Mouse (Mus musculus): ENCODE results near the gene Apof. TPM values are rescaled to one million over a fixed set of nuclear protein-coding genes. Genes with fewer than 3 reads are reported as not detected.
"Not testable (repeated sequence)": the region's sequence is repeated elsewhere in the genome, so short reads cannot be mapped to it uniquely, and the experiment has no call there.

The Apof gene
- polyA plus RNA-seq, 1 experiment from 2014 or later, result not detected

- no peak overlapping the region for H3K4me3 ChIP-seq
- H3K36me3 ChIP-seq, result peaks cover 77% of the 10 kb centered on the region
- DNase-seq (ENCODE audit: low spot score), result peak; percentile 70
- WGBS, result 67% methylated on average over 31 of the region's 31 CpGs
- no peaks in the 10 kb centered on the region for H3K4me1 ChIP-seq
- H3K27me3 ChIP-seq (ENCODE audit: low read depth, poor library complexity, severe bottlenecking), result no peaks in the 10 kb centered on the region
- no peak overlapping the region for H3K27ac ChIP-seq (replicated peaks)
- H3K9me3 ChIP-seq (replicated peaks), result no peaks in the 10 kb centered on the region
Measured at GRCm38 (mm10) chr10:128283604-128284579, 15.4 kb downstream of the Apof start.

- WGBS, result 78% methylated on average over 1 of the region's 1 CpGs
- not testable (repeated sequence) for DNase-seq (ENCODE audit: low spot score); H3K27me3 ChIP-seq (ENCODE audit: low read depth, poor library complexity, severe bottlenecking); H3K27ac ChIP-seq (replicated peaks); H3K4me1 ChIP-seq; H3K9me3 ChIP-seq (replicated peaks); H3K4me3 ChIP-seq
- peaks cover 45% of the 10 kb centered on the region for H3K36me3 ChIP-seq
Measured at GRCm38 (mm10) chr10:128290594-128290993, 22.1 kb downstream of the Apof start.

GRCm38 (mm10) chr10:128296370-128297090 lies 28.1 kb downstream of the Apof start:
- DNase-seq (ENCODE audit: low spot score), result no peak
- WGBS, result 85% methylated on average over 13 of the region's 13 CpGs
- H3K9me3 ChIP-seq (replicated peaks), result no peaks in the 10 kb centered on the region
- no peaks in the 10 kb centered on the region for H3K27me3 ChIP-seq (ENCODE audit: low read depth, poor library complexity, severe bottlenecking)
- peaks cover 14% of the 10 kb centered on the region for H3K36me3 ChIP-seq
- H3K27ac ChIP-seq (replicated peaks), result no peak overlapping the region
- H3K4me3 ChIP-seq, result no peak overlapping the region
- no peaks in the 10 kb centered on the region for H3K4me1 ChIP-seq

GRCm38 (mm10) chr10:128297221-128297620 lies 28.8 kb downstream of the Apof start:
- H3K9me3 ChIP-seq (replicated peaks), result no peaks in the 10 kb centered on the region
- DNase-seq (ENCODE audit: low spot score), result no peak
- 88% methylated on average over 4 of the region's 4 CpGs for WGBS
- H3K27ac ChIP-seq (replicated peaks), result no peak overlapping the region
- no peaks in the 10 kb centered on the region for H3K27me3 ChIP-seq (ENCODE audit: low read depth, poor library complexity, severe bottlenecking)
- no peak overlapping the region for H3K4me3 ChIP-seq
- H3K36me3 ChIP-seq, result peaks cover 8% of the 10 kb centered on the region
- H3K4me1 ChIP-seq, result peaks cover 3% of the 10 kb centered on the region

- Histone ChIP-seq H3K4me3 (no peak overlapping the region), H3K9me3 (replicated peaks) (no peaks in the 10 kb centered on the region), H3K27me3 (ENCODE audit: low read depth, poor library complexity, severe bottlenecking) (no peaks in the 10 kb centered on the region), H3K36me3 (peaks cover 4% of the 10 kb centered on the region), H3K27ac (replicated peaks) (0 out of 2 replicates have a peak overlapping the region, but pooled peaks have one; percentile 13), H3K4me1 (peaks cover 7% of the 10 kb centered on the region)
- WGBS, result 90% methylated on average over 11 of the region's 11 CpGs
- DNase-seq (ENCODE audit: low spot score), result no peak
Measured at GRCm38 (mm10) chr10:128297622-128298021, 29.2 kb downstream of the Apof start.

- H3K4me1 ChIP-seq, result peaks cover 7% of the 10 kb centered on the region
- 82% methylated on average over 6 of the region's 6 CpGs for WGBS
- no peak overlapping the region for H3K4me3 ChIP-seq
- no peaks in the 10 kb centered on the region for H3K9me3 ChIP-seq (replicated peaks)
- no peaks in the 10 kb centered on the region; the same call in 1 of the 2 replicates for H3K36me3 ChIP-seq
- H3K27ac ChIP-seq (replicated peaks), result no peak overlapping the region
- DNase-seq (ENCODE audit: low spot score), result no peak
- no peaks in the 10 kb centered on the region for H3K27me3 ChIP-seq (ENCODE audit: low read depth, poor library complexity, severe bottlenecking)
Measured at GRCm38 (mm10) chr10:128298243-128298642, 29.8 kb downstream of the Apof start.

GRCm38 (mm10) chr10:128298702-128299171 lies 30.3 kb downstream of the Apof start, which contains the start of gene Il23a:
Il23a (minus strand) TSS chr10:128298752.
- DNase-seq (ENCODE audit: low spot score), result no peak
- Histone ChIP-seq H3K4me3 (no peak within 1 kb of the TSS), H3K4me1 (peaks cover 10% of the 10 kb centered on the region), H3K27ac (replicated peaks) (0 out of 2 replicates have a peak within 1 kb of the TSS, but pooled peaks have one; percentile 13), H3K27me3 (ENCODE audit: low read depth, poor library complexity, severe bottlenecking) (no peaks in the 10 kb centered on the region), H3K36me3 (no peaks in the 10 kb centered on the region), H3K9me3 (replicated peaks) (no peaks in the 10 kb centered on the region)
- 84% methylated on average over 11 of the region's 11 CpGs for WGBS

- H3K9me3 ChIP-seq (replicated peaks), result no peaks in the 10 kb centered on the region
- WGBS, result 40% methylated on average over 3 of the region's 3 CpGs
- no peak for DNase-seq (ENCODE audit: low spot score)
- peak overlapping the region; percentile 75 for H3K4me3 ChIP-seq
- H3K36me3 ChIP-seq, result peaks cover 16% of the 10 kb centered on the region
- H3K27ac ChIP-seq (replicated peaks), result peak overlapping the region; percentile 97
- H3K4me1 ChIP-seq, result peaks cover 20% of the 10 kb centered on the region
- no peaks in the 10 kb centered on the region for H3K27me3 ChIP-seq (ENCODE audit: low read depth, poor library complexity, severe bottlenecking)
Measured at GRCm38 (mm10) chr10:128302357-128302756, 33.9 kb downstream of the Apof start.

- Histone ChIP-seq H3K9me3 (replicated peaks) (no peaks in the 10 kb centered on the region), H3K36me3 (peaks cover 17% of the 10 kb centered on the region), H3K27me3 (ENCODE audit: low read depth, poor library complexity, severe bottlenecking) (no peaks in the 10 kb centered on the region), H3K4me1 (peaks cover 20% of the 10 kb centered on the region), H3K4me3 (peak overlapping the region; percentile 75), H3K27ac (replicated peaks) (peak overlapping the region; percentile 97)
- 1% methylated on average over 9 of the region's 9 CpGs for WGBS
- DNase-seq (ENCODE audit: low spot score), result no peak
Measured at GRCm38 (mm10) chr10:128302785-128303125, 34.3 kb downstream of the Apof start.

- H3K36me3 ChIP-seq, result peaks cover 23% of the 10 kb centered on the region
- H3K4me3 ChIP-seq, result peak within 1 kb of the TSS; percentile 75
- H3K9me3 ChIP-seq (replicated peaks), result no peaks in the 10 kb centered on the region
- H3K27me3 ChIP-seq (ENCODE audit: low read depth, poor library complexity, severe bottlenecking), result no peaks in the 10 kb centered on the region
- H3K4me1 ChIP-seq, result peaks cover 20% of the 10 kb centered on the region
- H3K27ac ChIP-seq (replicated peaks), result peak within 1 kb of the TSS; percentile 97
- DNase-seq (ENCODE audit: low spot score), result peak; percentile 99
- 2% methylated on average over 37 of the region's 37 CpGs for WGBS
Measured at GRCm38 (mm10) chr10:128303126-128304021, 34.9 kb downstream of the Apof start, which contains the start of gene Pan2. Pan2 (plus strand) TSS chr10:128303335.

GRCm38 (mm10) chr10:128309654-128310053 lies 41.2 kb downstream of the Apof start:
- peaks cover 85% of the 10 kb centered on the region for H3K36me3 ChIP-seq
- H3K9me3 ChIP-seq (replicated peaks), result no peaks in the 10 kb centered on the region
- 94% methylated on average over 7 of the region's 7 CpGs for WGBS
- H3K27ac ChIP-seq (replicated peaks), result no peak overlapping the region
- no peak overlapping the region for H3K4me3 ChIP-seq
- no peak for DNase-seq (ENCODE audit: low spot score)
- peaks cover under 1% of the 10 kb centered on the region for H3K4me1 ChIP-seq
- no peaks in the 10 kb centered on the region for H3K27me3 ChIP-seq (ENCODE audit: low read depth, poor library complexity, severe bottlenecking)

- 89% methylated on average over 11 of the region's 11 CpGs for WGBS
- H3K27ac ChIP-seq (replicated peaks), result no peak overlapping the region
- H3K36me3 ChIP-seq, result peaks cover 90% of the 10 kb centered on the region
- H3K4me1 ChIP-seq, result no peaks in the 10 kb centered on the region
- no peak overlapping the region for H3K4me3 ChIP-seq
- no peaks in the 10 kb centered on the region for H3K27me3 ChIP-seq (ENCODE audit: low read depth, poor library complexity, severe bottlenecking)
- no peaks in the 10 kb centered on the region for H3K9me3 ChIP-seq (replicated peaks)
- DNase-seq (ENCODE audit: low spot score), result no peak
Measured at GRCm38 (mm10) chr10:128310177-128310576, 41.7 kb downstream of the Apof start.
